Mouse (Mus musculus) cerebral cortex, adult 2 months (tissue): ENCODE measurements around the gene Vmn1r58.

Experiments used
- WGBS: fragments of 180-500 bp; shearing (Covaris S2); methylation state at CpG from one replicate; pipeline ENCODE4 v1.1.7; 2018; 5-methylcytosine and 5-hydroxymethylcytosine counted together

Gene Vmn1r58

GRCm38 (mm10) chr7:5413296-5413695, at the start of gene Vmn1r58:
Gene Vmn1r58, minus strand, starts transcription at chr7:5413396.

DNA sequence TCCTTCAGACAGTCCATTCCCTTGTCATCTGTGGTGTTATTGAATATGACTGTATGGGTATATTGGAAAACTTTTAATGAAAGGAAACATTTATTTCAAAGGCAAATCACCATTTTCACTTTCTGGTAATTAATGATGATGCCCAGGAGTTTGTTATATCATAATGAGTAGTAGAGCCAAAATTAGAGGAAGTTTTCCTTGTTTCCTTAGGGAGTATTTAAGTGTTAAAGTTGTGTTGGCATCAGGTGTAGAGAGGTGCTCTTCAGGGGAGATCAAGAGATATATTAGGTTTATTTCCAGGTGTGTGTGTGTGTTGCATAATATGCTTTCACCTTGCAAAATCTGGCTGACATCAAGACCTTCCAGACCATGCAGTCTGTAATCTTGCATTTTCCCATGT, 43.5 kb upstream of the Vmn1r58 start, which contains the start of gene Vmn1r59:
Gene Vmn1r59, minus strand, starts transcription at position 101 of the 400 bp plus-strand sequence.

GRCm38 (mm10) chr7:5454011-5454410, 40.8 kb upstream of the Vmn1r58 start:
- 63% methylated on average over 3 of the region's 3 CpGs for WGBS

DNA sequence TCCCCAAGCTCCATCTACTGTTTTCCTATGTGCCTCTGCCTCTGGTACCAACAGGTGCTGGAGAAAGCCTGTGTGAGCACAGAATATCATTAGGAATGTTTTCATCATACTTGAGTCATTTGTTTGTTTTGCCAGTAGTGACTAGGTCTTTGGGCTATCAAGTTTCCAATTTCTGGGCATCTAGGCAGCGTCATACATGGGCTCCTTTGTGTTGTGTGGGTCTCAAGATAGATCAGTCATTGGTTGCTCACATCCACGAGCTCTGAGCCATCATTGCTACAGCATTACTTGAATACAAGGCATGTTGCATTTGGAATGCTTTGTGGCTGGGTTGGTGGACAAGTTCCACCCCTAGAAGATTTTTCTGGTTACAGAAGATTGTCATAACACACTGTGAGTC, 7.0 kb downstream of the Vmn1r58 start:
- WGBS, result 29% methylated on average over 2 of the region's 2 CpGs

DNA sequence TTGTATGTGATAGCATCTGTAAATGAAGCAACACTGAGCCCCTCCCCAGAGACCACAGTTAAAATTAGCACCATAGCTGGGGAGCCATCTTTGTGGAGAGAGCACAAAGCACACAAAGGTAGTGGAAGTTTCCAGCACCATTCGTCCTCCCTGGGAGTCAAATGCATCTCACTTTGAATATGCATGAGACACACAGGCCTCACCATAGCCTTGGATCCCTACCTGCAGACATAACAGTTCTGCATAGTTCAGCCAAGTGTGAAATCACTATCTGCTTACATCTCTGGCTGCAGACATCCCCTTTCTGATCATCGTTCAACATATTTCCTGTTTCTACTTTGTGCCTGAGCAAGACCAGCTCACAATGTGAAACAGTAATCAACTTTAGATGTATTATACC, 46.5 kb downstream of the Vmn1r58 start:
- 70% methylated on average over 2 of the region's 2 CpGs for WGBS

GRCm38 (mm10) chr7:5363599-5363998, 49.6 kb downstream of the Vmn1r58 start:
- WGBS, result 92% methylated on average over 5 of the region's 5 CpGs
